Mouse (Mus musculus): Measurements from ENCODE around the gene Ube2q2.

DNA sequence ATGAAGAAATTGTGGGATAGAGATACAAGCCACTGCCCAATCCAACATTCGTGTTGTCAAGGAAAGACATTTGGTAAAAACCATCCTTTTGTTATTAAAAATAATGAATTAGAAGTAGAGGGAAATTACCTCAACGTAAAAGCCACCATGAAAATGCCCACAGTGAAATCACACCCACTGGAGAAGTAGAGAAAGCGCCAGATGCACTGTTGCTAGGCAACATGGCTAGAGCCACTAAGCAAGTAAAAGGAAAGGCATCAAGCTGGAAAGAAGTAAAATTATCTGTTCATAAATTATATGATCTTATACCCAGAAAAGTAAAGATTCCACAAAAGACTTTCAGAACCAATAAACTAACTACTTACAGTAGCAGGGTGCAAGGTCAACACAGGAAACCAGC is 77.6 kb downstream of the Ube2q2 start:
- TF ChIP-seq CTCF (IDR thresholded peaks at IDR 0.05; ENCODE audit: low read depth, low read length) (no peak), POLR2A (IDR thresholded peaks at IDR 0.05; ENCODE audit: extremely low read depth, insufficient read depth, low read length) (no peak)

All from liver, adult 2 months (tissue).